Mouse (Mus musculus): ENCODE measurements around the gene 2210408I21Rik. TPM values are rescaled to one million over a fixed set of nuclear protein-coding genes. Genes with fewer than 3 reads are reported as not detected.

Gene 2210408I21Rik
- total and polyA plus RNA-seq, 3 experiments, result 1.6 to 4.0 TPM; not detected in 1

DNA sequence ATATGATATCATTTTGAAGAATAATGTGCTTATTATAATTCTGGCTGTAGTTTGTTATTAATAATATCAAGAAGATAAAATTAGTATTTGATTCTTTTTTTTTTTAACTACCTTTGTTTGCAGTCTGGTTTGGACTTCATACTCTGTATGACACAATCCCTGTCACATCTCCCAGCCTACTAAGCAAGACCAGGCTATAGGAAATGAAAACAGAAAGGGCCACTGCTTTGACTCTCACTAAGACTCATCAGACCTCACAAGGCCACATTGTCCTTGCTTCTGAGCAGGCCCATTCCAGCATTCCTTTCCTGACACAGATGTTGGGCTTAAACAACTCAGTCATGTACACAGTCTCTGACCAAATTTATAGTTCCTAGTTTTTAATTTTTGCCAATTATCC is 42.6 kb downstream of the 2210408I21Rik start:
- Histone ChIP-seq H3K36me3 (ENCODE audit: control insufficient read depth in 1 of 2, insufficient read depth in 2 of 2, low read length in 2 of 2) (peaks cover 0 to 3% of the 10 kb centered on the region in 2 experiments; a peak in 2 of 4 replicates), H3K9me3 (replicated peaks; ENCODE audit: insufficient read depth, low read length) (no peaks in the 10 kb centered on the region), H3K9ac (ENCODE audit: control insufficient read depth, low read depth, low read length, poor library complexity, severe bottlenecking) (no peak overlapping the region), H3K27ac (ENCODE audit: control insufficient read depth, low read depth, low read length) (no peak overlapping the region), H3K79me2 (ENCODE audit: control insufficient read depth, insufficient read depth, low read length, poor library complexity) (no peaks in the 10 kb centered on the region), H3K27me3 (ENCODE audit: control insufficient read depth in 1 of 2, insufficient read depth in 2 of 2, low read length in 2 of 2) (no peaks in the 10 kb centered on the region), H3K4me3 (ENCODE audit: control insufficient read depth in 1 of 2, insufficient read depth in 1 of 2, low read depth in 2 of 2, low read length in 2 of 2) (no peak overlapping the region), H3K4me1 (ENCODE audit: control insufficient read depth in 1 of 2, insufficient read depth in 2 of 2, low read length in 2 of 2) (no peaks in the 10 kb centered on the region; a peak in 1 of 4 replicates)
- no peak for DNase-seq (ENCODE audit: low read depth, low spot score)
- TF ChIP-seq HCFC1 (IDR thresholded peaks at IDR 0.05; ENCODE audit: low read depth, low read length), result no peak
- TF ChIP-seq MEF2A (IDR thresholded peaks at IDR 0.05; ENCODE audit: extremely low read depth, insufficient replicate concordance, low read depth, low read length, poor library complexity, severe bottlenecking), result no peak
- TF ChIP-seq NRF1 (IDR thresholded peaks at IDR 0.05; ENCODE audit: insufficient read depth, low read depth, low read length, poor library complexity, severe bottlenecking), result no peak
- TF ChIP-seq MYC (IDR thresholded peaks at IDR 0.05; ENCODE audit: low read depth, low read length), result no peak
- TF ChIP-seq SMC3 (IDR thresholded peaks at IDR 0.05; ENCODE audit: low read depth, low read length), result no peak
- TF ChIP-seq JUND (IDR thresholded peaks at IDR 0.05; ENCODE audit: low read depth, low read length), result no peak
- TF ChIP-seq MAZ (IDR thresholded peaks at IDR 0.05; ENCODE audit: low read depth, low read length), result no peak
- no peak for TF ChIP-seq ZNF384 (IDR thresholded peaks at IDR 0.05; ENCODE audit: low read depth, low read length)
- no peak for TF ChIP-seq ETS1 (IDR thresholded peaks at IDR 0.05; ENCODE audit: low read depth, low read length)
- no peak for TF ChIP-seq TBP (IDR thresholded peaks at IDR 0.05; ENCODE audit: low read depth, low read length)
- no peak for TF ChIP-seq GATA1 (IDR thresholded peaks at IDR 0.05; ENCODE audit: low read depth, low read length)
- no peak for TF ChIP-seq TAL1 (IDR thresholded peaks at IDR 0.05; ENCODE audit: low read length)
- no peak for TF ChIP-seq MAX (IDR thresholded peaks at IDR 0.05; ENCODE audit: low read length)

DNA sequence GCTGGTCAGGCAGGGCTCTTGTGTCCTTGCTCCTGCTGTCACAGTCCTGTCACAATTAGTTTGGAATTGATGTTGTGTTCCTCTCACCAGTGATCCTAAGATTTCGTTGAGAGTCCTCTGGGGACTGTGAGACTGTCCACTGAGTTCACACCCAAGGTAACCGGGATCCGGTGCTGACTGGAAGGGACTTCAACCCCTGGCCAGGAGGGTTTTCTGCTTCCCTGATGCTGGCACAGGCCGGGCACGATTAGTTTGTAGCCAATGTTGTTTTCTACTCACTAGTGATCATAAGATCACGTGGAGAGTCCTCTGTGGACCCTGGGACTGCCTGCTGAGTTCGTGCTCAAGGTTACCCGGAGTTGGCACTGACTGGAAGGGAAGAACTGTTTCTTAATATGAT is 55.3 kb downstream of the 2210408I21Rik start:
- no peaks in the 10 kb centered on the region for H3K36me3 ChIP-seq (ENCODE audit: control insufficient read depth in 1 of 2, insufficient read depth in 2 of 2, low read length in 2 of 2)

More for the DNA sequence above, 55.3 kb downstream of the 2210408I21Rik start:
- Histone ChIP-seq H3K79me2 (ENCODE audit: control insufficient read depth, insufficient read depth, low read length, poor library complexity) (no peaks in the 10 kb centered on the region), H3K9ac (ENCODE audit: control insufficient read depth, low read depth, low read length, poor library complexity, severe bottlenecking) (no peak overlapping the region), H3K27ac (ENCODE audit: control insufficient read depth, low read depth, low read length) (no peak overlapping the region), H3K4me3 (ENCODE audit: control insufficient read depth in 1 of 2, insufficient read depth in 1 of 2, low read depth in 2 of 2, low read length in 2 of 2) (no peak overlapping the region), H3K27me3 (ENCODE audit: control insufficient read depth in 1 of 2, insufficient read depth in 2 of 2, low read length in 2 of 2) (no peaks in the 10 kb centered on the region), H3K4me1 (ENCODE audit: control insufficient read depth in 1 of 2, insufficient read depth in 2 of 2, low read length in 2 of 2) (no peaks in the 10 kb centered on the region), H3K9me3 (replicated peaks; ENCODE audit: insufficient read depth, low read length) (no peaks in the 10 kb centered on the region)
- DNase-seq (ENCODE audit: low read depth, low spot score), result no peak
- no peak for TF ChIP-seq HCFC1 (IDR thresholded peaks at IDR 0.05; ENCODE audit: low read depth, low read length)
- no peak for TF ChIP-seq UBTF (IDR thresholded peaks at IDR 0.05; ENCODE audit: borderline replicate concordance, insufficient read depth, low read depth, low read length)
- TF ChIP-seq MAZ (IDR thresholded peaks at IDR 0.05; ENCODE audit: low read depth, low read length), result no peak
- no peak for TF ChIP-seq E2F4 (IDR thresholded peaks at IDR 0.05; ENCODE audit: borderline replicate concordance, low read depth, low read length)
- TF ChIP-seq JUND (IDR thresholded peaks at IDR 0.05; ENCODE audit: low read depth, low read length), result no peak
- TF ChIP-seq CHD2 (IDR thresholded peaks at IDR 0.05; ENCODE audit: low read length), result no peak
- no peak for TF ChIP-seq TAL1 (IDR thresholded peaks at IDR 0.05; ENCODE audit: low read length)
- no peak for TF ChIP-seq NRF1 (IDR thresholded peaks at IDR 0.05; ENCODE audit: insufficient read depth, low read depth, low read length, poor library complexity, severe bottlenecking)
- no peak for TF ChIP-seq ZNF384 (IDR thresholded peaks at IDR 0.05; ENCODE audit: low read depth, low read length)
- no peak for TF ChIP-seq CHD1 (IDR thresholded peaks at IDR 0.05; ENCODE audit: low read depth, low read length)
- TF ChIP-seq TCF12 (IDR thresholded peaks at IDR 0.05; ENCODE audit: low read depth, low read length), result no peak
- no peak for TF ChIP-seq EP300 (IDR thresholded peaks at IDR 0.05; ENCODE audit: low read depth in 1 of 2, low read length in 2 of 2)
- no peak for TF ChIP-seq GABPA (IDR thresholded peaks at IDR 0.05; ENCODE audit: low read depth, low read length)
- TF ChIP-seq TBP (IDR thresholded peaks at IDR 0.05; ENCODE audit: low read depth, low read length), result no peak
- no peak for TF ChIP-seq KAT2A (conservative IDR thresholded peaks at IDR 0.05; ENCODE audit: low read depth, low read length)
- TF ChIP-seq MYB (IDR thresholded peaks at IDR 0.05; ENCODE audit: low read depth, low read length), result no peak
- no peak for TF ChIP-seq MAX (IDR thresholded peaks at IDR 0.05; ENCODE audit: low read length)
- no peak for TF ChIP-seq NELFE (IDR thresholded peaks at IDR 0.05; ENCODE audit: low read depth, low read length)
- TF ChIP-seq POLR2A (IDR thresholded peaks at IDR 0.05; ENCODE audit: control insufficient read depth in 1 of 2, insufficient read depth in 1 of 2, low read depth in 1 of 2, low read length in 2 of 2, poor library complexity in 1 of 2), result no peak
- TF ChIP-seq POLR2AphosphoS2 (IDR thresholded peaks at IDR 0.05; ENCODE audit: low read length), result no peak

All from MEL (cell line).